Mouse (Mus musculus): ENCODE measurements around the gene Gemin2. TPM values are rescaled to one million over a fixed set of nuclear protein-coding genes. Genes with fewer than 3 reads are reported as not detected.
"Not testable (repeated sequence)": the region's sequence is repeated elsewhere in the genome, so short reads cannot be mapped to it uniquely, and the experiment has no call there.

Gemin2 gene
- polyA plus RNA-seq (2015; fragmentation: Nextera tagmentation; extraction: Ambion mirVana): 26.3 and 30.1 TPM in 2 replicates

- peak; percentile 70 for ATAC-seq (ENCODE audit: low read depth)
- Histone ChIP-seq H3K27ac (ENCODE audit: low read length) (peak within 1 kb of the TSS; percentile 88), H3K4me2 (ENCODE audit: low read depth, low read length) (peak within 1 kb of the TSS; percentile 91), H3K4me1 (replicated peaks; ENCODE audit: control insufficient read depth, insufficient read depth, low read length) (peaks cover 18% of the 10 kb centered on the region), H3K36me3 (ENCODE audit: control insufficient read depth, insufficient read depth, low read length) (peaks cover 7% of the 10 kb centered on the region), H3K4me3 (ENCODE audit: low read length) (peak within 1 kb of the TSS; percentile 62), H3K9me3 (ENCODE audit: control insufficient read depth, low read length) (no peaks in the 10 kb centered on the region), H3K27me3 (ENCODE audit: control insufficient read depth, insufficient read depth, low read depth, low read length) (no peaks in the 10 kb centered on the region), H3K9ac (ENCODE audit: low read length) (peak within 1 kb of the TSS; percentile 80)
- WGBS: under 1% methylated on average over 28 of the region's 28 CpGs
These were observed at the start of gene Gemin2 for GRCm38 (mm10) chr12:59013234-59013633. Gemin2 (plus strand) TSS chr12:59013393.

- Histone ChIP-seq H3K4me3 (ENCODE audit: low read length) (no peak overlapping the region), H3K4me1 (replicated peaks; ENCODE audit: control insufficient read depth, insufficient read depth, low read length) (no peaks in the 10 kb centered on the region), H3K4me2 (ENCODE audit: low read depth, low read length) (no peak overlapping the region), H3K27ac (ENCODE audit: low read length) (no peak overlapping the region), H3K9me3 (ENCODE audit: control insufficient read depth, low read length) (no peaks in the 10 kb centered on the region), H3K9ac (ENCODE audit: low read length) (no peak overlapping the region), H3K36me3 (ENCODE audit: control insufficient read depth, insufficient read depth, low read length) (peaks cover 28% of the 10 kb centered on the region), H3K27me3 (ENCODE audit: control insufficient read depth, insufficient read depth, low read depth, low read length) (no peaks in the 10 kb centered on the region)
- ATAC-seq (ENCODE audit: low read depth): no peak
- 66% methylated on average over 4 of the region's 4 CpGs for WGBS
These were observed 48.6 kb upstream of the Gemin2 start for GRCm38 (mm10) chr12:58964583-58964982.

GRCm38 (mm10) chr12:58976966-58977365, 36.2 kb upstream of the Gemin2 start:
- WGBS: 76% methylated on average over 2 of the region's 2 CpGs
- Histone ChIP-seq H3K36me3 (ENCODE audit: control insufficient read depth, insufficient read depth, low read length) (peaks cover 34% of the 10 kb centered on the region), H3K4me1 (replicated peaks; ENCODE audit: control insufficient read depth, insufficient read depth, low read length) (no peaks in the 10 kb centered on the region), H3K27ac (ENCODE audit: low read length) (no peak overlapping the region), H3K9ac (ENCODE audit: low read length) (no peak overlapping the region), H3K27me3 (ENCODE audit: control insufficient read depth, insufficient read depth, low read depth, low read length) (no peaks in the 10 kb centered on the region), H3K9me3 (ENCODE audit: control insufficient read depth, low read length) (no peaks in the 10 kb centered on the region), H3K4me3 (ENCODE audit: low read length) (no peak overlapping the region), H3K4me2 (ENCODE audit: low read depth, low read length) (no peak overlapping the region)
- no peak for ATAC-seq (ENCODE audit: low read depth)

GRCm38 (mm10) chr12:58981178-58981661, 32.0 kb upstream of the Gemin2 start:
- H3K9me3 ChIP-seq (ENCODE audit: control insufficient read depth, low read length); H3K27me3 ChIP-seq (ENCODE audit: control insufficient read depth, insufficient read depth, low read depth, low read length); H3K4me2 ChIP-seq (ENCODE audit: low read depth, low read length); H3K9ac ChIP-seq (ENCODE audit: low read length); H3K4me1 ChIP-seq (replicated peaks; ENCODE audit: control insufficient read depth, insufficient read depth, low read length); ATAC-seq (ENCODE audit: low read depth); H3K4me3 ChIP-seq (ENCODE audit: low read length); H3K27ac ChIP-seq (ENCODE audit: low read length): not testable (repeated sequence)
- 77% methylated on average over 6 of the region's 6 CpGs for WGBS
- H3K36me3 ChIP-seq (ENCODE audit: control insufficient read depth, insufficient read depth, low read length): peaks cover 42% of the 10 kb centered on the region

- ATAC-seq (ENCODE audit: low read depth): no peak
- Histone ChIP-seq H3K27ac (ENCODE audit: low read length) (no peak overlapping the region), H3K4me1 (replicated peaks; ENCODE audit: control insufficient read depth, insufficient read depth, low read length) (no peaks in the 10 kb centered on the region), H3K9ac (ENCODE audit: low read length) (no peak overlapping the region), H3K4me2 (ENCODE audit: low read depth, low read length) (no peak overlapping the region), H3K4me3 (ENCODE audit: low read length) (no peak overlapping the region), H3K36me3 (ENCODE audit: control insufficient read depth, insufficient read depth, low read length) (peaks cover 33% of the 10 kb centered on the region), H3K9me3 (ENCODE audit: control insufficient read depth, low read length) (no peaks in the 10 kb centered on the region), H3K27me3 (ENCODE audit: control insufficient read depth, insufficient read depth, low read depth, low read length) (no peaks in the 10 kb centered on the region)
- 87% methylated on average over 3 of the region's 3 CpGs for WGBS
These were observed 27.4 kb upstream of the Gemin2 start for GRCm38 (mm10) chr12:58985766-58986165.

GRCm38 (mm10) chr12:59010482-59010881, 2.7 kb upstream of the Gemin2 start:
- Histone ChIP-seq H3K9ac (ENCODE audit: low read length) (peak overlapping the region; percentile 20; the same call in 1 of the 2 replicates), H3K9me3 (ENCODE audit: control insufficient read depth, low read length) (no peaks in the 10 kb centered on the region), H3K36me3 (ENCODE audit: control insufficient read depth, insufficient read depth, low read length) (peaks cover 12% of the 10 kb centered on the region), H3K4me2 (ENCODE audit: low read depth, low read length) (peak overlapping the region; percentile 82), H3K27me3 (ENCODE audit: control insufficient read depth, insufficient read depth, low read depth, low read length) (no peaks in the 10 kb centered on the region), H3K27ac (ENCODE audit: low read length) (no peak overlapping the region), H3K4me1 (replicated peaks; ENCODE audit: control insufficient read depth, insufficient read depth, low read length) (peaks cover 19% of the 10 kb centered on the region), H3K4me3 (ENCODE audit: low read length) (peak overlapping the region; percentile 67)
- WGBS: 48% methylated on average over 2 of the region's 2 CpGs
- no peak for ATAC-seq (ENCODE audit: low read depth)

GRCm38 (mm10) chr12:59011275-59011843, 1.8 kb upstream of the Gemin2 start:
- H3K4me1 ChIP-seq (replicated peaks; ENCODE audit: control insufficient read depth, insufficient read depth, low read length): peaks cover 19% of the 10 kb centered on the region
- ATAC-seq (ENCODE audit: low read depth): no peak; the same call in 1 of the 2 replicates
- H3K4me3 ChIP-seq (ENCODE audit: low read length): peak overlapping the region; percentile 67
- H3K27ac ChIP-seq (ENCODE audit: low read length): peak overlapping the region; percentile 92
- H3K9me3 ChIP-seq (ENCODE audit: control insufficient read depth, low read length): no peaks in the 10 kb centered on the region
- peak overlapping the region; percentile 82 for H3K4me2 ChIP-seq (ENCODE audit: low read depth, low read length)
- 1% methylated on average over 25 of the region's 25 CpGs for WGBS
- no peaks in the 10 kb centered on the region for H3K27me3 ChIP-seq (ENCODE audit: control insufficient read depth, insufficient read depth, low read depth, low read length)
- H3K36me3 ChIP-seq (ENCODE audit: control insufficient read depth, insufficient read depth, low read length): peaks cover 6% of the 10 kb centered on the region
- peak overlapping the region; percentile 82 for H3K9ac ChIP-seq (ENCODE audit: low read length)

- Histone ChIP-seq H3K9ac (ENCODE audit: low read length) (peak within 1 kb of the TSS; percentile 82), H3K4me2 (ENCODE audit: low read depth, low read length) (peak within 1 kb of the TSS; percentile 91), H3K9me3 (ENCODE audit: control insufficient read depth, low read length) (no peaks in the 10 kb centered on the region), H3K4me1 (replicated peaks; ENCODE audit: control insufficient read depth, insufficient read depth, low read length) (peaks cover 19% of the 10 kb centered on the region), H3K36me3 (ENCODE audit: control insufficient read depth, insufficient read depth, low read length) (peaks cover under 1% of the 10 kb centered on the region; the same call in 1 of the 2 replicates), H3K4me3 (ENCODE audit: low read length) (peak within 1 kb of the TSS; percentile 67), H3K27me3 (ENCODE audit: control insufficient read depth, insufficient read depth, low read depth, low read length) (no peaks in the 10 kb centered on the region), H3K27ac (ENCODE audit: low read length) (peak within 1 kb of the TSS; percentile 92)
- WGBS: under 1% methylated on average over 47 of the region's 48 CpGs
- peak; percentile 97 for ATAC-seq (ENCODE audit: low read depth)
These were observed 1.1 kb upstream of the Gemin2 start, which contains the start of gene Sec23a for GRCm38 (mm10) chr12:59011844-59012709. Sec23a (minus strand) TSS chr12:59012017.

- Histone ChIP-seq H3K9me3 (ENCODE audit: control insufficient read depth, low read length) (no peaks in the 10 kb centered on the region), H3K9ac (ENCODE audit: low read length) (peak overlapping the region; percentile 80), H3K36me3 (ENCODE audit: control insufficient read depth, insufficient read depth, low read length) (peaks cover 3% of the 10 kb centered on the region; the same call in 1 of the 2 replicates), H3K4me1 (replicated peaks; ENCODE audit: control insufficient read depth, insufficient read depth, low read length) (peaks cover 19% of the 10 kb centered on the region), H3K27me3 (ENCODE audit: control insufficient read depth, insufficient read depth, low read depth, low read length) (no peaks in the 10 kb centered on the region), H3K27ac (ENCODE audit: low read length) (peak overlapping the region; percentile 88), H3K4me2 (ENCODE audit: low read depth, low read length) (peak overlapping the region; percentile 91), H3K4me3 (ENCODE audit: low read length) (peak overlapping the region; percentile 62)
- under 1% methylated on average over 7 of the region's 7 CpGs for WGBS
- no peak for ATAC-seq (ENCODE audit: low read depth)
These were observed 492 bp upstream of the Gemin2 start for GRCm38 (mm10) chr12:59012710-59013091.
